8 mouse cellular contexts compared by ENCODE assay signal in genomic region chr9:65561016-65561415, GRCm38 (mm10). TPM values are rescaled to one million over a fixed set of nuclear protein-coding genes. Genes with fewer than 3 reads are reported as not detected.
A peak's percentile ranks its signal among the peaks of the same experiment; 100 is the strongest.
DNase-seq lines count a peak whose midpoint lies in the region; ATAC-seq and TF ChIP-seq lines count a peak whose summit lies in the region.

No protein-coding gene starts in this region.

- no peaks in the 10 kb centered on the region for H3K27me3 ChIP-seq in hindbrain, embryonic 10.5 days (ENCODE audit: insufficient read depth, poor library complexity, severe bottlenecking)
- no peaks in the 10 kb centered on the region for H3K27me3 ChIP-seq in hindbrain, embryonic 14.5 days (ENCODE audit: control insufficient read depth, insufficient read depth, low read length)
- H3K27me3 ChIP-seq in midbrain, embryonic 15.5 days (replicated peaks): no peaks in the 10 kb centered on the region

- no peak for ATAC-seq in hindbrain, embryonic 14.5 days (ENCODE audit: low FRiP score)
- ATAC-seq in midbrain, embryonic 15.5 days (replicated peaks): no peak

- no peak overlapping the region for H3K4me3 ChIP-seq in hindbrain, embryonic 10.5 days
- no peak overlapping the region for H3K4me3 ChIP-seq in hindbrain, embryonic 14.5 days (replicated peaks; ENCODE audit: low read length)
- no peak overlapping the region for H3K4me3 ChIP-seq in olfactory bulb, adult 2 months (ENCODE audit: insufficient read depth, low read depth, low read length)
- H3K4me3 ChIP-seq in midbrain, embryonic 15.5 days: no peak overlapping the region

- peaks cover 83% of the 10 kb centered on the region for H3K36me3 ChIP-seq in hindbrain, embryonic 10.5 days
- H3K36me3 ChIP-seq in hindbrain, embryonic 14.5 days (replicated peaks; ENCODE audit: control insufficient read depth, insufficient read depth): no peaks in the 10 kb centered on the region; the same call in 1 of the 2 replicates
- H3K36me3 ChIP-seq in midbrain, embryonic 15.5 days (replicated peaks): no peaks in the 10 kb centered on the region

- intact Hi-C loops in gastrocnemius, postnatal 36 days (cut with DNase I): no loop called here

- WGBS in hindbrain, embryonic 10.5 days: 85% methylated on average over 4 of the region's 4 CpGs
- 75% methylated on average over 4 of the region's 4 CpGs for WGBS in hindbrain, embryonic 14.5 days
- WGBS in olfactory bulb, adult 2 months: 65% methylated on average over 4 of the region's 4 CpGs
- 85% methylated on average over 4 of the region's 4 CpGs for WGBS in midbrain, embryonic 15.5 days

- no peak overlapping the region for H3K9ac ChIP-seq in hindbrain, embryonic 14.5 days
- no peak overlapping the region for H3K9ac ChIP-seq in midbrain, embryonic 15.5 days

- TF ChIP-seq POLR2A in olfactory bulb, adult 2 months (IDR thresholded peaks at IDR 0.05; ENCODE audit: insufficient read depth, low read depth, low read length): no peak

- TF ChIP-seq CTCF in olfactory bulb, adult 2 months (IDR thresholded peaks at IDR 0.05; ENCODE audit: insufficient read depth, low read depth, low read length): no peak

- H3K27ac ChIP-seq in hindbrain, embryonic 10.5 days: peak overlapping the region; percentile 90
- H3K27ac ChIP-seq in hindbrain, embryonic 14.5 days: no peak overlapping the region
- H3K27ac ChIP-seq in olfactory bulb, adult 2 months (ENCODE audit: insufficient read depth, low read depth, low read length): 0 out of 2 replicates have a peak overlapping the region, but pooled peaks have one; percentile 46
- no peak overlapping the region for H3K27ac ChIP-seq in midbrain, embryonic 15.5 days

- no peaks in the 10 kb centered on the region for H3K9me3 ChIP-seq in hindbrain, embryonic 10.5 days
- H3K9me3 ChIP-seq in hindbrain, embryonic 14.5 days (ENCODE audit: control insufficient read depth, low read length): no peaks in the 10 kb centered on the region
- H3K9me3 ChIP-seq in midbrain, embryonic 15.5 days: no peaks in the 10 kb centered on the region

- peaks cover 33% of the 10 kb centered on the region for H3K4me1 ChIP-seq in hindbrain, embryonic 10.5 days (replicated peaks)
- H3K4me1 ChIP-seq in hindbrain, embryonic 14.5 days (replicated peaks; ENCODE audit: control insufficient read depth, insufficient read depth, low read length): no peaks in the 10 kb centered on the region
- peaks cover 23% of the 10 kb centered on the region for H3K4me1 ChIP-seq in olfactory bulb, adult 2 months (ENCODE audit: control insufficient read depth, insufficient read depth, low read length)
- no peaks in the 10 kb centered on the region; the same call in 1 of the 2 replicates for H3K4me1 ChIP-seq in midbrain, embryonic 15.5 days

- DNase-seq in hindbrain, embryonic 10.5 days (ENCODE audit: low spot score): no peak
- DNase-seq in hindbrain, embryonic 14.5 days (ENCODE audit: low spot score): no peak
- peak; percentile 41 to 71 for DNase-seq in spleen, postnatal 4 days (ENCODE audit: low spot score in 2 of 2)
- DNase-seq in spleen, adult 18-20 months: no peak
- peak; percentile 47 to 63 for DNase-seq in gastrocnemius, postnatal 36 days
- no peak for DNase-seq in urinary bladder, adult 2 months (ENCODE audit: low spot score)

- no peak overlapping the region for H3K4me2 ChIP-seq in hindbrain, embryonic 14.5 days (replicated peaks)
- H3K4me2 ChIP-seq in midbrain, embryonic 15.5 days: no peak overlapping the region

RNA-seq across cellular contexts. Expression of gene Plekho2, which starts 18.8 kb away (rescaled TPM):
- 14.5 and 15.2 TPM in 2 replicates for polyA plus RNA-seq in hindbrain, embryonic 10.5 days (2016; fragmentation: Nextera tagmentation; extraction: Ambion mirVana)
- 4.4 and 4.6 TPM in 2 replicates for polyA plus RNA-seq in hindbrain, embryonic 14.5 days (2014; fragmentation: Nextera tagmentation; extraction: Ambion mirVana)
- 1 to 10 TPM; 5.2 to 5.9 TPM for total RNA-seq in gastrocnemius, postnatal 36 days (2021)
- polyA plus RNA-seq in olfactory bulb, adult 2 months (2012; ENCODE audit: insufficient read depth, insufficient read length, low replicate concordance, missing spikeins): not detected in 2 replicates
- polyA plus RNA-seq in urinary bladder, adult 2 months (2012; rRNA removed): 45.4 and 50.5 TPM in 2 replicates
- polyA plus RNA-seq in midbrain, embryonic 15.5 days (2015; fragmentation: Nextera tagmentation; extraction: Ambion mirVana): 4.5 and 5.0 TPM in 2 replicates

RNA-seq across cellular contexts. Expression of gene Pif1, which starts 25.9 kb away (rescaled TPM):
- polyA plus RNA-seq in hindbrain, embryonic 10.5 days (2016; fragmentation: Nextera tagmentation; extraction: Ambion mirVana): 24.2 and 27.2 TPM in 2 replicates
- polyA plus RNA-seq in hindbrain, embryonic 14.5 days (2014; fragmentation: Nextera tagmentation; extraction: Ambion mirVana): 1.9 and 2.2 TPM in 2 replicates
- under 1 TPM in 1 of 2 experiments, not detected in 1; 0.92 TPM for total RNA-seq in gastrocnemius, postnatal 36 days (2021)
- polyA plus RNA-seq in olfactory bulb, adult 2 months (2012; ENCODE audit: insufficient read depth, insufficient read length, low replicate concordance, missing spikeins): not detected in 2 replicates
- 0.29 and 0.36 TPM in 2 replicates for polyA plus RNA-seq in urinary bladder, adult 2 months (2012; rRNA removed)
- polyA plus RNA-seq in midbrain, embryonic 15.5 days (2015; fragmentation: Nextera tagmentation; extraction: Ambion mirVana): 2.3 and 2.7 TPM in 2 replicates

RNA-seq across cellular contexts. Expression of gene Ankdd1a, which starts 41.0 kb away (rescaled TPM):
- 0.11 TPM in 1 of 2 replicates, not detected in the other for polyA plus RNA-seq in hindbrain, embryonic 10.5 days (2016; fragmentation: Nextera tagmentation; extraction: Ambion mirVana)
- 0.38 and 1.0 TPM in 2 replicates for polyA plus RNA-seq in hindbrain, embryonic 14.5 days (2014; fragmentation: Nextera tagmentation; extraction: Ambion mirVana)
- total RNA-seq in gastrocnemius, postnatal 36 days (2021): not detected
- polyA plus RNA-seq in olfactory bulb, adult 2 months (2012; ENCODE audit: insufficient read depth, insufficient read length, low replicate concordance, missing spikeins): not detected in 2 replicates
- polyA plus RNA-seq in urinary bladder, adult 2 months (2012; rRNA removed): 21.8 and 33.9 TPM in 2 replicates
- 1.0 and 1.7 TPM in 2 replicates for polyA plus RNA-seq in midbrain, embryonic 15.5 days (2015; fragmentation: Nextera tagmentation; extraction: Ambion mirVana)

Comparison
In these comparisons a context has a peak if more than half of its experiments do, and no peak if none do; other contexts are left out.
1. DNase-seq: peak in spleen, postnatal 4 days (2 of 2) and gastrocnemius, postnatal 36 days (2 of 2); none in hindbrain, embryonic 10.5 days (single experiment), hindbrain, embryonic 14.5 days (single experiment), spleen, adult 18-20 months (0 of 2) and urinary bladder, adult 2 months (single experiment).
2. H3K27ac ChIP-seq: peak in hindbrain, embryonic 10.5 days (single experiment) and olfactory bulb, adult 2 months (single experiment); none in hindbrain, embryonic 14.5 days (single experiment) and midbrain, embryonic 15.5 days (single experiment).